Mouse (Mus musculus) embryo, embryonic 9.5 days (tissue): ENCODE data around the gene Fhdc1.

ENCODE experiments used
- DNase-seq: peaks from one replicate; pipeline ENCODE4 v3.0.0-alpha.2; 2017; ENCODE audit errors: extremely low spot score

The Fhdc1 gene

GRCm38 (mm10) chr3:84432797-84433445 is 47.3 kb downstream of the Fhdc1 start:
- no peak for DNase-seq

DNA sequence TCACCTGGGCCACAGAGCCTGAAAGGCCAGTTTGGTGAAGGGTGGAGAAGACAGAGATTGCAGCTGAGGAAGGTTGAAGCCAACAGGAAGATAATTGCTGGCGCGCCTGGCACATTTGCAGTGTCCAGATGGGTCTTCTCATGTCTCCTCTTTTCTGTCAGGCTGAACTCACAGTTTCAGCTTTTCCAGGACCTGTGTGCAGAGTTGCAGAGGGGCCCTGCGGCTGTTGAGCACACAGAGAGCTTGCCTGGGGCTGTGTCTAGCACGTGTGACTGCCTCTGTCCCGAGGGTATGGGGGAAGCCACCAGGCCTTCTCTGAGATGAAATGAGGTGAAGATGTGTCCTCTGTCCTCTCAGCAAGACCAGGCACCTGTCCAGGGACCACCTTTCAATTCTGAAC is 49.0 kb downstream of the Fhdc1 start:
- no peak for DNase-seq

DNA sequence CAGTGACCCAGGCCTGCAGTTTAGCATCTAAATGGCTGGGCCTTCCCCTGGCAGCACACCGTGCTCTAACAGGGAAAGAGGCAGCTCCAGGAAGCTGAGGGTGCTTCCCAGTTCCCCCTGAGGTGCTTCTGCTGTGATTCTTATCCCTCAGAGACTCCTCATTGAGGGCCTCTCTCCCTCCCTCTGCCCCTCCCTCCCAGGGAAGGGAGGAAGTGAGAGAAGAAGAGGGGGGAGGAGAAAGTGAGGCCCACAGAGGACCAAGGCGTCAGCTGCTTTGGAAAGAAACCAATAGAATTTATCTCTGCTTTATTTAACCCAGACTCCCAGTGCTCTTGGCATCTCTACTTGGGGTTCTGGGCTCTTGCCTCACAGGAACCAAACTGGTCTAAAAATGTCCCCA is 50.1 kb downstream of the Fhdc1 start:
- no peak for DNase-seq

- no peak for DNase-seq
Measured at GRCm38 (mm10) chr3:84428994-84429725, 51.1 kb downstream of the Fhdc1 start.

DNA sequence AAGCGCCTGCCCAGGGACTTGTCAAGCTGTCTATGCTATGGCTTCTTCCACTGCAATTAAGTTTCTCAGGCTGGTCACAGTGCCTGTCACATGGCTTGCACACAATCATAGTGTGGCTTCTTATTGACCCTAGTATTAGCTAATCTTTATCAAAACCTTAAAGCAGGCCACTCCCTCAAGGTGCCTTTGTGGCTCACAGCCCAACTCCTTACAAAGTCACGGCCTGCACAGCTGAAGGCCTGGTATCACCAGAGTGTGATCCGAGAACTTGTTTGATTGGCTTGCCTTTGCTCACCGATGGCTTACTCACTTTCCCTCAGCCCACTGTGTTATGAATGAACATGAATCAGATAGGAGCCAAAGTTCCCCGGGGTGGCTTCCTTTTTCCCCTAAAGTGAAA is 52.5 kb downstream of the Fhdc1 start:
- no peak for DNase-seq

DNA sequence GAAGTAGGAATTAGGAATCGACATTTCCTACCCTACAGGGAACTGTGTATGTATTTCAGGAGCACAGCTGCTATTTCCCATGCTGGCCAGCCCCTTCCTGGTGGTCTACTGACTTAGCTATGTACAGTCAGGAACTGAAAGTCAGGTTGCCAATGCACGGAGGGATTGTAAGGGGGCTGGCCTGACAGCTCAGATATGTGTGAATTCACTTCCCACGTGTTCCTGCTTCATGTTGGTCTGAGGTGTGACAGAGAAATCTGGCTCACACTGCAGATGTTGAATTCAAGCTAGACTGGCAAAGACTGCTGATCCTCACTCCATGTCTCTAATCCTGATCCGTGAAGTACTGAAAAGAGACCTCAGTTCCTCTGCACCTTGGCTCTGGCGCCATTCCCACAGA is 57.9 kb downstream of the Fhdc1 start:
- DNase-seq: no peak

- no peak for DNase-seq
Measured at GRCm38 (mm10) chr3:84413868-84414267, 66.4 kb downstream of the Fhdc1 start.

DNA sequence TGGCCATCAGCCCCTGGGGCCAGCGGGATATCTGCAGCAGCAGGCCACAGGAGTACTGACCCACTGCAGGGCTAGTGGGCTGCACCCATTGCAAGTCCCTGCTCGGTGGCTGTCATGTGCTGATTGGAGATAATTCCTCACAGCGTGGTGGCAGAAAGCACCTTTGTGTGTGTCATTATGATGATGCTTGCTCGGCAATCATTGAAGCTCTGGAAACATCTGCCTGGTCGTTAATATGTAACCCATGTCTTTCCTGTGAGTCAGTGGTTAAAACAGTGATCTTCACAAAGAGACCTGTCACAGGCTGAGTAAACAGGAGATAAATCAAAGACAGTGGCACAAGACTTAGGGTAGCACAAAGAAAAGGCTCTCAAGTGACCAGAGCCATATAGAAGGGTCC is 67.3 kb downstream of the Fhdc1 start:
- DNase-seq: no peak

- no peak for DNase-seq
Measured at GRCm38 (mm10) chr3:84409474-84409862, 70.8 kb downstream of the Fhdc1 start.

GRCm38 (mm10) chr3:84408756-84409473 is 71.3 kb downstream of the Fhdc1 start:
- no peak for DNase-seq

GRCm38 (mm10) chr3:84405523-84405922 is 74.7 kb downstream of the Fhdc1 start:
- no peak for DNase-seq

GRCm38 (mm10) chr3:84403389-84403788 is 76.8 kb downstream of the Fhdc1 start:
- DNase-seq: no peak

DNA sequence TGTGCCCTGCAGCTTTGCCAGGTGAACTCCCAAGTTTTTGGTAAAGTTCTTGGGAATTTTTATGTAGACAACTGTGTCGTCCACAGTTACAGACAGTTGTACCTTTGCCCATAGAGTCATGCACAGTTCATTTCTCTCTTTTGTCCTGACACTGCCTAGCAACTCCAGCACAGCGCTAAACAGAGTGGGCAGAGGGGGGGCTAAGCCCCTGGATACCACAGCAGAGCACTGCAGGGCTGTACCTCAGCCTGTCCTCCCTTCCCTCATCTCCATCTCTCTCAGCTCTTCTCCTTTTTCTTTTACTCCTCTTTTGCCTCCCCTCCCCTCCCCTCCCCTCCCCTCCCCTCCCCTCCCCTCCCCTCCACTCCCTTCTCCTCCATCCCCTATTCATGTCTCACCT is 77.5 kb downstream of the Fhdc1 start:
- no peak for DNase-seq

- DNase-seq: no peak
Measured at GRCm38 (mm10) chr3:84397976-84398375, 82.3 kb downstream of the Fhdc1 start.

GRCm38 (mm10) chr3:84396240-84396639 is 84.0 kb downstream of the Fhdc1 start:
- DNase-seq: no peak

- DNase-seq: no peak
Measured at GRCm38 (mm10) chr3:84395840-84396239, 84.4 kb downstream of the Fhdc1 start.

DNA sequence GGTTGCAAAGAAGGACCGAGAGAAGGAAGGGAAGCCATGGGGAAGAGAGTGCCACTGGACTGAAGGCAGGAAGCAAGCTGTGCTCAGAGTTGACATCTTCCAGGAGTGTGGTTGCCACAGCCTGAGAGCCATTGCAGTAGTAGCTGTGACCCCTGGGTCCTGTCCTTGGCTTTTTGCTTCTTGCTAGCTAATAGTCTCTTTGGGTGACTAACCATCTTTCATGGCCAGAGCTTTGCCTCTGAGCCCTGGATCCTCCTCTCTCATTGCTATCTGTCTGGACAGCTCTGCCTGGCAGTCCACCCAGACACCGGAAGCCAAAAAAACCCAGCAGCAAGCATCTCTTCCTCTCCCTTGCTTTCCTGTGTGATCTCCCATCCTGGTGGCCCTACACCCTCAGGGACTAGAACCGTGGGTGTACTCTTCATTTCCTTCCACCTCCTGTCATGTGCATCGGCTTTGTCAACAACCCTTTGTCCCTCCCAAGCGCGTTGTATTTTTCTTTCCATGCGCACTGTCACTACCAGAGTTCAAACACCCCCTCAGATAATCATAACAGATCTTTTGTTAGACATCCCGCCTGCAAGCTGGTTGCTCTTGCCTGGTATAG is 85.3 kb downstream of the Fhdc1 start:
- no peak for DNase-seq
